Comparison of ENCODE assay signal across 17 mouse cellular contexts in genomic region chr12:109491701-109492100, GRCm38 (mm10). TPM values are rescaled to one million over a fixed set of nuclear protein-coding genes. Genes with fewer than 3 reads are reported as not detected.
DNase-seq lines count a peak whose midpoint lies in the region; ATAC-seq and TF ChIP-seq lines count a peak whose summit lies in the region.
"Had no signal": no experiment of that assay in that cellular context is flagged by ENCODE, and none has a peak within 500 bp of the region (broad histone marks: within the 10 kb centered on the region; RNA-seq: fewer than 3 reads in every experiment).

No protein-coding gene starts in this region.

- H3K36me3 ChIP-seq in forebrain, embryonic 14.5 days (ENCODE audit: control insufficient read depth, insufficient read depth, low read length) = no peaks in the 10 kb centered on the region
- H3K36me3 ChIP-seq in forebrain, embryonic 11.5 days (ENCODE audit: control insufficient read depth, insufficient read depth, low read length) = no peaks in the 10 kb centered on the region
- H3K36me3 ChIP-seq in limb, embryonic 10.5 days = no peaks in the 10 kb centered on the region
- H3K36me3 ChIP-seq: embryonic facial prominence, embryonic 10.5 days; midbrain, embryonic 13.5 days; neural tube, embryonic 12.5 days had no signal

- no peaks in the 10 kb centered on the region for H3K27me3 ChIP-seq in forebrain, embryonic 14.5 days (replicated peaks; ENCODE audit: control insufficient read depth, insufficient read depth, low read length)
- H3K27me3 ChIP-seq in forebrain, embryonic 11.5 days (ENCODE audit: control insufficient read depth, insufficient read depth, low read length) = no peaks in the 10 kb centered on the region
- no peaks in the 10 kb centered on the region for H3K27me3 ChIP-seq in limb, embryonic 10.5 days (ENCODE audit: low read depth, poor library complexity, severe bottlenecking)
- H3K27me3 ChIP-seq: midbrain, embryonic 13.5 days; neural tube, embryonic 12.5 days had no signal

- H3K4me3 ChIP-seq in forebrain, embryonic 14.5 days (ENCODE audit: low read depth, low read length) = no peak overlapping the region
- H3K4me3 ChIP-seq in forebrain, embryonic 11.5 days (ENCODE audit: low read depth, low read length) = no peak overlapping the region
- H3K4me3 ChIP-seq in lung, adult 2 months (replicated peaks; ENCODE audit: extremely low read depth, low read depth, low read length) = no peak overlapping the region
- no peak overlapping the region for H3K4me3 ChIP-seq in limb, embryonic 10.5 days
- H3K4me3 ChIP-seq: embryonic facial prominence, embryonic 10.5 days; midbrain, embryonic 13.5 days; neural tube, embryonic 12.5 days had no signal

- peak; percentile 54 for DNase-seq in forebrain, embryonic 14.5 days (ENCODE audit: low spot score)
- DNase-seq in forebrain, embryonic 11.5 days (ENCODE audit: low spot score) = no peak
- DNase-seq in cerebellum, adult 9-11 months = peak; percentile 87
- peak; percentile 22 to 39 for DNase-seq in layer of hippocampus, postnatal 10 days (ENCODE audit: low spot score in 2 of 2)
- peak; percentile 16 for DNase-seq in right cerebral cortex, postnatal 14 days
- DNase-seq in lung, adult 2 months = no peak
- no peak for DNase-seq in thymus, postnatal 4 days
- no peak for DNase-seq in limb, embryonic 10.5 days (ENCODE audit: low spot score)
- DNase-seq: adrenal gland, postnatal 36 days; heart, postnatal 36 days; kidney, postnatal 4 days; liver; lung, postnatal 14 days had no signal

- no peak overlapping the region for H3K9ac ChIP-seq in forebrain, embryonic 14.5 days (ENCODE audit: low read length)
- H3K9ac ChIP-seq in forebrain, embryonic 11.5 days (ENCODE audit: low read length) = no peak overlapping the region
- H3K9ac ChIP-seq: midbrain, embryonic 13.5 days; neural tube, embryonic 12.5 days had no signal

- WGBS in forebrain, embryonic 14.5 days = 56% methylated on average over 3 of the region's 3 CpGs
- 68% methylated on average over 3 of the region's 3 CpGs for WGBS in forebrain, embryonic 11.5 days
- WGBS in lung, adult 2 months = 79% methylated on average over 3 of the region's 3 CpGs
- WGBS in limb, embryonic 10.5 days = 76% methylated on average over 3 of the region's 3 CpGs

- no peak for TF ChIP-seq POLR2A in lung, adult 2 months (IDR thresholded peaks at IDR 0.05; ENCODE audit: borderline replicate concordance, extremely low read depth, low read depth, low read length)

- H3K27ac ChIP-seq in forebrain, embryonic 14.5 days (ENCODE audit: low read depth, low read length) = no peak overlapping the region
- no peak overlapping the region for H3K27ac ChIP-seq in forebrain, embryonic 11.5 days (ENCODE audit: low read depth, low read length)
- H3K27ac ChIP-seq in limb, embryonic 10.5 days = no peak overlapping the region
- H3K27ac ChIP-seq: embryonic facial prominence, embryonic 10.5 days; midbrain, embryonic 13.5 days; neural tube, embryonic 12.5 days had no signal

- ATAC-seq in forebrain, embryonic 14.5 days = no peak
- no peak for ATAC-seq in forebrain, embryonic 11.5 days (replicated peaks; ENCODE audit: low FRiP score)
- ATAC-seq: intestine, embryonic 16.5 days; midbrain, embryonic 13.5 days had no signal

- no peaks in the 10 kb centered on the region for H3K4me1 ChIP-seq in forebrain, embryonic 14.5 days (ENCODE audit: control insufficient read depth, insufficient read depth, low read length)
- no peaks in the 10 kb centered on the region; the same call in 1 of the 2 replicates for H3K4me1 ChIP-seq in forebrain, embryonic 11.5 days (replicated peaks; ENCODE audit: control insufficient read depth, insufficient read depth, low read length)
- H3K4me1 ChIP-seq in lung, adult 2 months (ENCODE audit: control insufficient read depth, insufficient read depth, low read length) = no peaks in the 10 kb centered on the region
- peaks cover 36% of the 10 kb centered on the region for H3K4me1 ChIP-seq in limb, embryonic 10.5 days
- H3K4me1 ChIP-seq: midbrain, embryonic 13.5 days; neural tube, embryonic 12.5 days had no signal

- TF ChIP-seq CTCF in lung, adult 2 months (IDR thresholded peaks at IDR 0.05; ENCODE audit: insufficient read depth, low read length) = no peak

- H3K9me3 ChIP-seq in forebrain, embryonic 14.5 days (replicated peaks; ENCODE audit: control insufficient read depth, low read length) = no peaks in the 10 kb centered on the region
- no peaks in the 10 kb centered on the region for H3K9me3 ChIP-seq in forebrain, embryonic 11.5 days (ENCODE audit: control insufficient read depth, low read length)
- no peaks in the 10 kb centered on the region for H3K9me3 ChIP-seq in limb, embryonic 10.5 days (replicated peaks)
- H3K9me3 ChIP-seq: embryonic facial prominence, embryonic 10.5 days; midbrain, embryonic 13.5 days; neural tube, embryonic 12.5 days had no signal

- H3K4me2 ChIP-seq in forebrain, embryonic 14.5 days (ENCODE audit: low read length) = no peak overlapping the region
- H3K4me2 ChIP-seq in forebrain, embryonic 11.5 days (ENCODE audit: low read depth, low read length, severe bottlenecking) = no peak overlapping the region
- H3K4me2 ChIP-seq: midbrain, embryonic 13.5 days; neural tube, embryonic 12.5 days had no signal

RNA-seq across cellular contexts. Expression of gene Dlk1, which starts 39.1 kb away (rescaled TPM):
- 57.9 and 61.8 TPM in 2 replicates for polyA plus RNA-seq in forebrain, embryonic 14.5 days (2014; fragmentation: Nextera tagmentation; extraction: Ambion mirVana)
- 169 and 191 TPM in 2 replicates for polyA plus RNA-seq in forebrain, embryonic 11.5 days (2014; fragmentation: Nextera tagmentation; extraction: Ambion mirVana)
- total RNA-seq in layer of hippocampus, postnatal 10 days (2021) = 1 to 10 TPM in 1 of 2 experiments, under 1 TPM in 1; 0.73 to 1.2 TPM
- 0.42 and 0.44 TPM in 2 replicates for polyA plus RNA-seq in lung, adult 2 months (2012; rRNA removed)
- 106 and 159 TPM in 2 replicates for polyA plus RNA-seq in limb, embryonic 10.5 days (2016; fragmentation: Nextera tagmentation; extraction: Ambion mirVana)

Comparison
In these comparisons a context has a peak if more than half of its experiments do, and no peak if none do; other contexts are left out.
1. DNase-seq: peak in forebrain, embryonic 14.5 days (single experiment), cerebellum, adult 9-11 months (single experiment), layer of hippocampus, postnatal 10 days (2 of 2) and right cerebral cortex, postnatal 14 days (single experiment); none in forebrain, embryonic 11.5 days (single experiment), lung, adult 2 months (single experiment), thymus, postnatal 4 days (single experiment) and limb, embryonic 10.5 days (single experiment).
2. RNA of gene Dlk1, which starts 39.1 kb away (polyA plus RNA-seq): 169 to 191 TPM in forebrain, embryonic 11.5 days, 106 to 159 TPM in limb, embryonic 10.5 days and 57.9 to 61.8 TPM in forebrain, embryonic 14.5 days; 0.42 to 0.44 TPM in lung, adult 2 months; every median in the first group is over 10 times any median in the second.